Mouse (Mus musculus): ENCODE results near the gene Kif1bp. TPM values are rescaled to one million over a fixed set of nuclear protein-coding genes. Genes with fewer than 3 reads are reported as not detected.

The Kif1bp gene
- total and polyA plus RNA-seq, 2 experiments from 2014 or later: 78.9 to 95.5 TPM

DNA sequence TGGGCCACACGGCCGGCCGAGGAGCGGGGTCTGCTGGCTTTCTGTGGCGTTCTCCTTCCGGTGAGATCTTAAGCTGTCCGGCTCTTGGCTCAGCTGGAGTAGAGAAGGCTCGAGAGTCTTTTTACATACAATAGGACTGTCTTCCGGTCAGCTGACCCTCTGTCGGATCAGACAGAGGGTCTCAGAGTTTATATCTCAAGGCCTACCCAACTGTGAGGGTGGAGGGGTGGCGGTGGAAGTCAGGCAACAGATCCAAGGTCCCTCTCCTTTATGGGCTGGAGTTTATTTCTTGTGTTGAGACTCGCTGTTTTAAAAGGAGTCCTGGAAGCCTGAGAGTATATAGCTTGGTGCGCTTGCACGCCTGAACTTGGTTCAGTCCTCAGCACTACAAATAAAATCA lies 50.9 kb downstream of the Kif1bp start, which contains the start of gene Srgn:
Gene Srgn, minus strand, starts transcription at position 101 of the 400 bp plus-strand sequence.
- H3K4me3 ChIP-seq (ENCODE audit: low read depth, low read length): no peak within 1 kb of the TSS
- no peaks in the 10 kb centered on the region for H3K27me3 ChIP-seq (ENCODE audit: insufficient read depth, low read length)
- no peak within 1 kb of the TSS for H3K4me2 ChIP-seq (ENCODE audit: low read depth)
- ATAC-seq (no peak), DNase-seq (no peak)
- H3K27ac ChIP-seq (ENCODE audit: low read depth, low read length): no peak within 1 kb of the TSS
- no peaks in the 10 kb centered on the region for H3K4me1 ChIP-seq (ENCODE audit: insufficient read depth)
- H3K36me3 ChIP-seq (ENCODE audit: insufficient read depth): no peaks in the 10 kb centered on the region
- H3K9ac ChIP-seq: no peak within 1 kb of the TSS
- 88% methylated on average over 14 of the region's 14 CpGs for WGBS
- no peak for TF ChIP-seq CTCF (IDR thresholded peaks at IDR 0.05; ENCODE audit: low read depth)
- no peaks in the 10 kb centered on the region for H3K9me3 ChIP-seq (ENCODE audit: low read length)

- Histone ChIP-seq H3K4me3 (ENCODE audit: low read depth, low read length) (no peak overlapping the region), H3K27ac (ENCODE audit: low read depth, low read length) (no peak overlapping the region), H3K4me2 (ENCODE audit: low read depth) (no peak overlapping the region), H3K36me3 (ENCODE audit: insufficient read depth) (no peaks in the 10 kb centered on the region), H3K9ac (no peak overlapping the region), H3K4me1 (ENCODE audit: insufficient read depth) (no peaks in the 10 kb centered on the region), H3K9me3 (ENCODE audit: low read length) (no peaks in the 10 kb centered on the region), H3K27me3 (ENCODE audit: insufficient read depth, low read length) (no peaks in the 10 kb centered on the region)
- no peak for TF ChIP-seq CTCF (IDR thresholded peaks at IDR 0.05; ENCODE audit: low read depth)
- ATAC-seq (no peak), DNase-seq (no peak)
- 76% methylated on average over 7 of the region's 7 CpGs for WGBS
Measured at GRCm38 (mm10) chr10:62522346-62522950, 55.8 kb downstream of the Kif1bp start.

DNA sequence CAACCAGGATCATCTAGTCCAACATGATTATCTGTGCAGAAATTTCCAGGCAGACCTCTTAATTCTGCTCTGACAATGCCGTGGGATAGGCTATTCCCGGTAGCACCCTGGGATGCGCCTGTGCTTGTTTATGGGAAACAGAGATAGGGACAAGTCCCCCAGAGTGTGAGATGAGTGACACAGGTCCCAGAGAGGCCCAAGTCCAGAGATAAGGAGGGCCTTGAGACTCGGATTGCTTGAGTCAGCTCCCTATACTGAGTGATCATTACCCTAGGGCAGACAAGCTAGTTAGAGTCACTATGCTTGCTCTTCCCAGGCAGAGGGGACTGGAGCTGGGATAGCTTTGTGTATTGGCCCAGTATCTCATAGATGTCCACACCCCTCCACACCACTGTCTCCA lies 56.5 kb downstream of the Kif1bp start:
- Histone ChIP-seq H3K27ac (ENCODE audit: low read depth, low read length) (no peak overlapping the region), H3K9ac (no peak overlapping the region), H3K36me3 (ENCODE audit: insufficient read depth) (no peaks in the 10 kb centered on the region), H3K4me3 (ENCODE audit: low read depth, low read length) (no peak overlapping the region), H3K4me1 (ENCODE audit: insufficient read depth) (no peaks in the 10 kb centered on the region), H3K27me3 (ENCODE audit: insufficient read depth, low read length) (no peaks in the 10 kb centered on the region), H3K9me3 (ENCODE audit: low read length) (no peaks in the 10 kb centered on the region), H3K4me2 (ENCODE audit: low read depth) (no peak overlapping the region)
- 80% methylated on average over 4 of the region's 4 CpGs for WGBS
- no peak for TF ChIP-seq CTCF (IDR thresholded peaks at IDR 0.05; ENCODE audit: low read depth)
- no peak for DNase-seq
- ATAC-seq: no peak

DNA sequence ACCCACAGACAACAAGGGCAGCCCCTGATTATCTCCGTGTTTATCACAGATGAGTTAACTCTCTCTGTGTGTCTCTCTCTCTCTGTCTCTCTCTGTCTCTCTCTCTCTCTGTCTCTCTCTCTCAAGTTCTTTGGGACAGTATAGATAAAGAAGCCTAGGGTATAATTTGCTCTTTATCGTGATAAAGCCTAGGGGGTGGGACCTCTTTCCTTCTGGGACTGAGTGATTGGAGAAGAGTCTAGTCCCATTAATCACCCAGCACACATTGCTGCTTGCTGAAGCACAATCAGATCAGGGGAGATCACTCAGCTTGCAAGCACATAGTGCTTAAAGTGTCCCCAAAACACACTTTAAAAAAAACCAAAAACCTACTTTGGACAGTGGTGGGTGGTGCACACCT lies 57.3 kb downstream of the Kif1bp start:
- Histone ChIP-seq H3K4me1 (ENCODE audit: insufficient read depth) (no peaks in the 10 kb centered on the region), H3K4me2 (ENCODE audit: low read depth) (no peak overlapping the region), H3K27ac (ENCODE audit: low read depth, low read length) (no peak overlapping the region), H3K9ac (no peak overlapping the region), H3K36me3 (ENCODE audit: insufficient read depth) (no peaks in the 10 kb centered on the region), H3K27me3 (ENCODE audit: insufficient read depth, low read length) (no peaks in the 10 kb centered on the region), H3K9me3 (ENCODE audit: low read length) (no peaks in the 10 kb centered on the region), H3K4me3 (ENCODE audit: low read depth, low read length) (no peak overlapping the region)
- TF ChIP-seq CTCF (IDR thresholded peaks at IDR 0.05; ENCODE audit: low read depth): no peak
- no peak for ATAC-seq
- no peak for DNase-seq
- WGBS: 67% methylated on average over 2 of the region's 2 CpGs

- Histone ChIP-seq H3K9me3 (ENCODE audit: low read length) (no peaks in the 10 kb centered on the region), H3K9ac (no peak overlapping the region), H3K27me3 (ENCODE audit: insufficient read depth, low read length) (no peaks in the 10 kb centered on the region), H3K4me2 (ENCODE audit: low read depth) (no peak overlapping the region), H3K27ac (ENCODE audit: low read depth, low read length) (no peak overlapping the region), H3K4me1 (ENCODE audit: insufficient read depth) (no peaks in the 10 kb centered on the region), H3K36me3 (ENCODE audit: insufficient read depth) (no peaks in the 10 kb centered on the region), H3K4me3 (ENCODE audit: low read depth, low read length) (no peak overlapping the region)
- WGBS: 77% methylated on average over 6 of the region's 6 CpGs
- no peak for TF ChIP-seq CTCF (IDR thresholded peaks at IDR 0.05; ENCODE audit: low read depth)
- DNase-seq (no peak), ATAC-seq (no peak)
Measured at GRCm38 (mm10) chr10:62517511-62517910, 60.7 kb downstream of the Kif1bp start.

- H3K4me1 ChIP-seq (ENCODE audit: insufficient read depth): no peaks in the 10 kb centered on the region
- no peak for TF ChIP-seq CTCF (IDR thresholded peaks at IDR 0.05; ENCODE audit: low read depth)
- DNase-seq (no peak), ATAC-seq (no peak)
- H3K9me3 ChIP-seq (ENCODE audit: low read length): no peaks in the 10 kb centered on the region
- H3K9ac ChIP-seq: no peak overlapping the region
- 92% methylated on average over 4 of the region's 4 CpGs for WGBS
- H3K27ac ChIP-seq (ENCODE audit: low read depth, low read length): no peak overlapping the region
- H3K36me3 ChIP-seq (ENCODE audit: insufficient read depth): no peaks in the 10 kb centered on the region
- H3K27me3 ChIP-seq (ENCODE audit: insufficient read depth, low read length): peaks cover 4% of the 10 kb centered on the region; the same call in 1 of the 2 replicates
- H3K4me2 ChIP-seq (ENCODE audit: low read depth): no peak overlapping the region
- no peak overlapping the region for H3K4me3 ChIP-seq (ENCODE audit: low read depth, low read length)
Measured at GRCm38 (mm10) chr10:62512855-62513254, 65.4 kb downstream of the Kif1bp start.

- H3K27ac ChIP-seq (ENCODE audit: low read depth, low read length): no peak overlapping the region
- no peak for DNase-seq
- H3K9ac ChIP-seq: no peak overlapping the region
- no peaks in the 10 kb centered on the region for H3K36me3 ChIP-seq (ENCODE audit: insufficient read depth)
- no peak for TF ChIP-seq CTCF (IDR thresholded peaks at IDR 0.05; ENCODE audit: low read depth)
- peaks cover 4% of the 10 kb centered on the region; the same call in 1 of the 2 replicates for H3K27me3 ChIP-seq (ENCODE audit: insufficient read depth, low read length)
- no peak overlapping the region for H3K4me2 ChIP-seq (ENCODE audit: low read depth)
- H3K9me3 ChIP-seq (ENCODE audit: low read length): no peaks in the 10 kb centered on the region
- ATAC-seq: no peak
- 89% methylated on average over 6 of the region's 6 CpGs for WGBS
- no peaks in the 10 kb centered on the region for H3K4me1 ChIP-seq (ENCODE audit: insufficient read depth)
- H3K4me3 ChIP-seq (ENCODE audit: low read depth, low read length): no peak overlapping the region
Measured at GRCm38 (mm10) chr10:62511528-62511927, 66.7 kb downstream of the Kif1bp start.
